Mouse (Mus musculus) neural tube, embryonic 15.5 days (tissue): Measurements from ENCODE around the gene Phactr3. TPM values are rescaled to one million over a fixed set of nuclear protein-coding genes. Genes with fewer than 3 reads are reported as not detected.

Experiments
- ATAC-seq: fragments of 200-750 bp; cut with Nextera tagmentation; 2 replicates; pipeline ENCODE4 v1.8.0; 2017; ENCODE audit warnings: mild to moderate bottlenecking, moderate TSS enrichment, moderate library complexity; ENCODE audit not compliant: low FRiP score
- H3K27ac ChIP-seq: fragments of 300-500 bp; sonication (generic); replicated peaks from 2 replicates; pipeline ENCODE4 v1.5.1; 2015; ENCODE audit warnings: mild to moderate bottlenecking, inconsistent platforms
- H3K27me3 ChIP-seq: fragments of 300-500 bp; sonication (generic); replicated peaks from 2 replicates; pipeline ENCODE4 v1.6.1; 2015; ENCODE audit warnings: inconsistent platforms
- H3K36me3 ChIP-seq: fragments of 300-500 bp; sonication (generic); 2 replicates; pipeline ENCODE4 v1.6.1; 2015; ENCODE audit warnings: inconsistent platforms
- H3K4me1 ChIP-seq: fragments of 300-500 bp; sonication (generic); 2 replicates; pipeline ENCODE4 v1.6.1; 2015; ENCODE audit warnings: inconsistent platforms
- H3K4me2 ChIP-seq: fragments of 300-500 bp; sonication (generic); 2 replicates; pipeline ENCODE4 v1.6.1; 2015; ENCODE audit warnings: inconsistent platforms, mild to moderate bottlenecking, moderate library complexity
- H3K4me3 ChIP-seq: fragments of 300-500 bp; sonication (generic); replicated peaks from 2 replicates; pipeline ENCODE4 v1.5.1; 2015; ENCODE audit warnings: mild to moderate bottlenecking, inconsistent platforms
- H3K9ac ChIP-seq: fragments of 300-500 bp; sonication (generic); replicated peaks from 2 replicates; pipeline ENCODE4 v1.6.1; 2015; ENCODE audit warnings: mild to moderate bottlenecking, inconsistent platforms
- H3K9me3 ChIP-seq: fragments of 300-500 bp; sonication (generic); replicated peaks from 2 replicates; pipeline ENCODE4 v1.6.1; 2016; ENCODE audit warnings: inconsistent platforms
- WGBS: fragments of 180-500 bp; shearing (Covaris S2); methylation state at CpG from one replicate; pipeline ENCODE4 v1.1.7; 2015; ENCODE audit warnings: mixed read lengths; 5-methylcytosine and 5-hydroxymethylcytosine counted together
- polyA plus RNA-seq: library from polyadenylated mRNA; unstranded; fragments of >200 nt; fragmentation: Nextera tagmentation; extraction: Ambion mirVana; gene quantifications from 2 replicates; pipeline ENCODE4 v1.2.1, GENCODE M21; 2015

The Phactr3 gene
- polyA plus RNA-seq, 1 experiment from 2014 or later = 57.2 TPM

DNA sequence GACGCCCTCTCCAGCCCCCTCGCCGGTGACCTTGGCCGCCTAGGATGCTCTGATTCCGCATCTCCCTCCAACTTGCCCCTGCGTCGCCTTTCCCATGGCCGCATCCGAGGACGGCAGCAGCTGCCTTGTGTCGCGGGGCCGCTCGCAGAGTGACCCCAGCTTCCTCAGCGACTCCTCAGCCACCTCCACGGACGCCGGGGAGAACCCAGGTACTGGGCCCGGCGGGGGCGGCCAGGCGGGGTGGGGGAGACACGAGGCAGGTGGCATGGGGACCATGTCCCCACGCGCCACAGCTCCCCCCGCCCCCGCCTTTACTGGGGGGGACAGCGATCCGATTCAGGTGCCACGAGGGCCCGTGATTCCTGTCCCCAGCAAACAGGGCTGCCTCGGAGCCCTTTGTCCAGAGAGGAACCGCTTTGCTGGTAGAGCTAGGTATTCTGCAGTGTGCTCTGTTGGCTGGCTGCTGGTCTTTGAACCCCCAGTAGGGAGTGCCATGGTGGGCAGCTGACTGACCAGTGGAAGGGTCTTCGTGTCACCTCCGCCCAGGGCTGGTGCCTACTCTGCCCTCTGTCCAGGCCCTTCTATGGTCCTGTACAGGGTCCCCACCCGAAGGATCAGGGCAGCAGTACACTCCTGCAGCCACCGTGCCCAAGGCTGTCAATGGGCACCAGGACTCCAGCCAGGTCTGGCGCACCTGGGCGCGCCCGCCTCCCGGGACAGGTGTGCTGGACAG, 23.7 kb downstream of the Phactr3 start:
- peak overlapping the region; percentile 81 for H3K4me2 ChIP-seq
- H3K9ac ChIP-seq = peak overlapping the region; percentile 71
- H3K27ac ChIP-seq = peak overlapping the region; percentile 84
- peaks cover 36% of the 10 kb centered on the region for H3K4me1 ChIP-seq
- H3K4me3 ChIP-seq = peak overlapping the region; percentile 68
- ATAC-seq = peak; percentile 49
- 0 out of 2 replicates have a peak, but pooled peaks cover 4% of the 10 kb centered on the region for H3K36me3 ChIP-seq
- no peaks in the 10 kb centered on the region for H3K27me3 ChIP-seq
- 6% methylated on average over 42 of the region's 42 CpGs for WGBS
- no peaks in the 10 kb centered on the region for H3K9me3 ChIP-seq

DNA sequence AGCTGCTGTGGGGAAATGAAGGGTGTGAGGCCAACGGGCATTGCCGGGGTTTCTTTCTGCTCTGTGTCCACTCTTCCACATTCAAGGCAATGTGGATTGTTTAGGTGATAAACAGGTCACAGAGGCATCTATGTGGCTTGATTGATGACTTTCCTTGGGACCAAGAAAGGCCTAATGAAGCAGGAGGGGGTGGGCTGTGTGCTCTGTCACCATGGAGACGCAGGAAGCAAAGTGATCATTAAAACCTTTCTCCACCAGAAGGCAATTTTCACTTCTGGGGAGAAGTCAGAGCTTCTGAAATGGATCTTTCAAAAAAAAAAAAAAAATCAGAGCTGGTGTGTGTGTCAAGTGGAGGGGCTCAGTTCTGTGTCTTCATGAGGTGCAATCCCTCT, 24.2 kb downstream of the Phactr3 start:
- Histone ChIP-seq H3K27me3 (no peaks in the 10 kb centered on the region), H3K9me3 (no peaks in the 10 kb centered on the region), H3K36me3 (0 out of 2 replicates have a peak, but pooled peaks cover 4% of the 10 kb centered on the region), H3K4me1 (peaks cover 36% of the 10 kb centered on the region), H3K27ac (peak overlapping the region; percentile 84), H3K4me2 (peak overlapping the region; percentile 81), H3K9ac (peak overlapping the region; percentile 71), H3K4me3 (peak overlapping the region; percentile 68)
- ATAC-seq = peak; percentile 22
- WGBS = 7% methylated on average over 3 of the region's 3 CpGs

DNA sequence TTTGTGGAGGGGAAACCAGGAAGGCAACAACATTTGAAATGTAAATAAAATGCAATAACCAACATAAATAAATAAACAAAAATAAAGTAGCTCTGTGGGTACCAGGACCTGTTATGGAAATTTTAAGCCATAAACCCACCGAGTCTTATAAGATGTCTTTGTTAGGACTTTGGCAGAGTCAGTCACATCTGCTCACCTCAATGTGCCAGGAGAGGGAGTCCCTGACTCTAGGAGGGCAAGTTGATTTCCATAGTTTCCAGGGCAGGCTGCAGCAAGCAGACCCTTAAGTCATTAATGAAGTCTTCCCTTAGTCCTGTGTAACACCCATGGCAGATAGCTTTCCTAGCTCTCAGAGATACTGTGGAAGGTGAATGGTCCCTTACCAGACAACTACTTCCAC, 25.1 kb downstream of the Phactr3 start:
- H3K9ac ChIP-seq = peak overlapping the region; percentile 71
- peak overlapping the region; percentile 68 for H3K4me3 ChIP-seq
- H3K4me2 ChIP-seq = peak overlapping the region; percentile 81
- H3K9me3 ChIP-seq = no peaks in the 10 kb centered on the region
- H3K27me3 ChIP-seq = no peaks in the 10 kb centered on the region
- 0 out of 2 replicates have a peak, but pooled peaks cover 4% of the 10 kb centered on the region for H3K36me3 ChIP-seq
- ATAC-seq = no peak
- peaks cover 36% of the 10 kb centered on the region for H3K4me1 ChIP-seq
- H3K27ac ChIP-seq = peak overlapping the region; percentile 84
- 33% methylated on average over 1 of the region's 1 CpGs for whole genome bisulfite sequencing

DNA sequence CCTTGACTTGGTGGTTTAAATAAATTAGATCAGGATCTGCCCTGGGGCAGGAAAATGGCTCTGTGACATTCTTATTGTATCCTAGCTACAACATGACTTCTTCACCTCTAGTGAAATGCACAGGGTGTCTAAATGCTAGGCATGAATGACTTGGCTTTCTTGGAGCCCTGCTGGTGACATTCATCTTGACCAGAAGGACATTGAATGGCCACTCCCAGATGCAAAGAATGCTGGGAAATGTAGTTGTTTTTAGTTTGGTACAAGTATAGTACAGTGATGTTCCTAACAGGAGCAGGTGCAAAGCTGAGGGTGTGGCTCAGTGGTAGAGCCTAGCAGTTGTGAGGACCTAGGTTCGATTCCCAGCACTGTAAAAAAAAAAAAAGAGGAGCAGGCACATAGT, 30.5 kb downstream of the Phactr3 start:
- H3K27me3 ChIP-seq = no peaks in the 10 kb centered on the region
- H3K4me3 ChIP-seq = no peak overlapping the region
- no peaks in the 10 kb centered on the region for H3K9me3 ChIP-seq
- WGBS = 72% methylated on average over 1 of the region's 1 CpGs
- peaks cover 38% of the 10 kb centered on the region for H3K4me1 ChIP-seq
- no peak overlapping the region for H3K27ac ChIP-seq
- no peak overlapping the region for H3K9ac ChIP-seq
- ATAC-seq = no peak
- H3K36me3 ChIP-seq = 0 out of 2 replicates have a peak, but pooled peaks cover 4% of the 10 kb centered on the region
- H3K4me2 ChIP-seq = no peak overlapping the region

DNA sequence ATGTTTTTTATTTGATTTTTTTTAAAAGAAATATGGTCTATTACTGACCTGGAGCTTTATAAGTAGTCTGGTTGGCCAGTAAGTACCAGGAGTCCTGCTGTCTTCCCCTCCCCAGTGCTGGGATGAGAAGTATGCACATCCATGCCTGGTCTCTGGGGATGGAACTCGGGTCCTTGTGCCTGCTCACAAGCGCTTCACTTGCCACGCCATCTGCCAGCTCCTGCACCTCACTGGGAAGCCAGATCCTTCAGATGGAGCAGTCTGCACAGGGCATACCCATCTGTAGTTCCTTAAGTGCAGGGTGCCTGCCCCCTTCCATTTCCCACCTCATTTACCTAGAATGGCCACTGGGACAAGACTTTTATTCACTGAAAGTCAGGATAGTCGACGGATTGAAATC, 31.9 kb downstream of the Phactr3 start:
- Histone ChIP-seq H3K27ac (no peak overlapping the region), H3K4me2 (no peak overlapping the region)
- ATAC-seq = no peak

DNA sequence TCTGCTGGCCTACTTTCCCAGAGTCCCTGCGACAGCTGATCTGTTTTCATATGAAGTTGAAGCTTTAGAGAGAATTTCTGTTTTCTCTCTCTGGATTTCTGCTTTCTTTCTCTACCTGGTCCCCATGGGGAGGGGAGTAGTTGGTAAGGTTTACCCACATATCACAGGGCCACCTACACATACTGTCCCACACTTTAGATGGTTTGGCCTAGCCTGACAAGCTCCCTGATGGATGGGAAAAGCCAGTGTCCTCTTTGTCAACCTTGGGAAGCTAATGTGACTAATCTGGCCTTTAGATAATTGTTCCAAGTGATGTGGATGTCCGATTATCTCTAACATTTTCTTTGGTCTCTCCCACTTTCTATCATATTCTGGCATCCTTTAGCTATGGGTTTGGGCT, 34.8 kb downstream of the Phactr3 start:
- H3K36me3 ChIP-seq = no peaks in the 10 kb centered on the region
- no peaks in the 10 kb centered on the region for H3K9me3 ChIP-seq
- H3K27me3 ChIP-seq = no peaks in the 10 kb centered on the region
- H3K27ac ChIP-seq = peak overlapping the region; percentile 66
- ATAC-seq = no peak
- 90% methylated on average over 2 of the region's 2 CpGs for WGBS
- peaks cover 36% of the 10 kb centered on the region for H3K4me1 ChIP-seq
- H3K4me3 ChIP-seq = no peak overlapping the region
- no peak overlapping the region for H3K4me2 ChIP-seq
- no peak overlapping the region for H3K9ac ChIP-seq

More for the DNA sequence above, 31.9 kb downstream of the Phactr3 start:
- Histone ChIP-seq H3K9me3 (no peaks in the 10 kb centered on the region), H3K4me1 (peaks cover 37% of the 10 kb centered on the region), H3K9ac (no peak overlapping the region), H3K36me3 (0 out of 2 replicates have a peak, but pooled peaks cover 4% of the 10 kb centered on the region), H3K4me3 (no peak overlapping the region), H3K27me3 (no peaks in the 10 kb centered on the region)
- WGBS = 56% methylated on average over 5 of the region's 5 CpGs

DNA sequence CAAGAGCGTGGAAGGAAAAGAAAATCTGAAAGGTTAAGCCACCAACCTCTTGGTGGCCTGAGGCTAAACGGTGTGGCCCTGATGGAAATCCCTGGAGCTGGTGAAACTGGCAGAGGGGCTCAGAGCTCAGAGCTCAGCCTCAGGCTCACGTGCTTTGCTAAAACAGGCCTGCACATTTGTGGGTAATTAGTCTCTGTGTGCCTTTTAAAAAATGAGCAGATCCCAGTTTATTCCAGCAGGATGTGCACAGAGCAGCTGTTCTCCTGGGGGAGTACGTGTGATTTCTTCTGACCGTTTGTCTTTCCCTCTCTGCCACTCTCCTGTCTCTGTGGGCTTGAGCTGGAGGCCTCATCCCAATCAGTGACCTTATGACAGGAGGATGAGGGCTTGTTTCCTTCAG, 35.4 kb downstream of the Phactr3 start:
- Histone ChIP-seq H3K9me3 (no peaks in the 10 kb centered on the region), H3K4me2 (0 out of 2 replicates have a peak overlapping the region, but pooled peaks have one; percentile 7), H3K4me1 (peaks cover 41% of the 10 kb centered on the region), H3K9ac (0 out of 2 replicates have a peak overlapping the region, but pooled peaks have one; percentile 4), H3K4me3 (no peak overlapping the region), H3K36me3 (no peaks in the 10 kb centered on the region), H3K27me3 (no peaks in the 10 kb centered on the region), H3K27ac (peak overlapping the region; percentile 66)
- WGBS = 40% methylated on average over 5 of the region's 5 CpGs
- ATAC-seq = peak; percentile 23

DNA sequence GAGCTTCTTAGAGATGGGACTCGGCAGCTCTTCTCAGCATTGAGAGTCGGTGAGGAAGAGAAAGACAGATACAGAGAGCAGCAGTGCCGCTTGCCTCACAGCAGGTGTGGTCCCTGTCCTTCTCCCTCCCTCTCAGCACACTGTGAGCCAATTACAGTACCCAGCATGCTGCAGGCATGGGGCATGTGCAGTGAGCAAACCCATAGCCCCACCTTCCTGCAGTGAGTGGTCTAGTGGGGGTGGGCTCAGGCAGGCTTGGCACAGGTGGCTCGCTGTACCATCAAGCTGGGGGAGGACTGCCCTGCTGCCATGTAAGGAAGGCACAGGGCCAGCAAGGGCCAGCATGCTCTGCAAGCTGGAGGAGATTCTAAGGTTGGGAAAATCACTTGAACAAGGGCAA, 35.8 kb downstream of the Phactr3 start:
- peak; percentile 79 for ATAC-seq
- H3K27me3 ChIP-seq = no peaks in the 10 kb centered on the region
- 0 out of 2 replicates have a peak overlapping the region, but pooled peaks have one; percentile 7 for H3K4me2 ChIP-seq
- H3K9me3 ChIP-seq = no peaks in the 10 kb centered on the region
- peak overlapping the region; percentile 66 for H3K27ac ChIP-seq
- no peak overlapping the region for H3K4me3 ChIP-seq
- peaks cover 43% of the 10 kb centered on the region for H3K4me1 ChIP-seq
- 0 out of 2 replicates have a peak overlapping the region, but pooled peaks have one; percentile 4 for H3K9ac ChIP-seq
- WGBS = 39% methylated on average over 4 of the region's 4 CpGs
- H3K36me3 ChIP-seq = no peaks in the 10 kb centered on the region

DNA sequence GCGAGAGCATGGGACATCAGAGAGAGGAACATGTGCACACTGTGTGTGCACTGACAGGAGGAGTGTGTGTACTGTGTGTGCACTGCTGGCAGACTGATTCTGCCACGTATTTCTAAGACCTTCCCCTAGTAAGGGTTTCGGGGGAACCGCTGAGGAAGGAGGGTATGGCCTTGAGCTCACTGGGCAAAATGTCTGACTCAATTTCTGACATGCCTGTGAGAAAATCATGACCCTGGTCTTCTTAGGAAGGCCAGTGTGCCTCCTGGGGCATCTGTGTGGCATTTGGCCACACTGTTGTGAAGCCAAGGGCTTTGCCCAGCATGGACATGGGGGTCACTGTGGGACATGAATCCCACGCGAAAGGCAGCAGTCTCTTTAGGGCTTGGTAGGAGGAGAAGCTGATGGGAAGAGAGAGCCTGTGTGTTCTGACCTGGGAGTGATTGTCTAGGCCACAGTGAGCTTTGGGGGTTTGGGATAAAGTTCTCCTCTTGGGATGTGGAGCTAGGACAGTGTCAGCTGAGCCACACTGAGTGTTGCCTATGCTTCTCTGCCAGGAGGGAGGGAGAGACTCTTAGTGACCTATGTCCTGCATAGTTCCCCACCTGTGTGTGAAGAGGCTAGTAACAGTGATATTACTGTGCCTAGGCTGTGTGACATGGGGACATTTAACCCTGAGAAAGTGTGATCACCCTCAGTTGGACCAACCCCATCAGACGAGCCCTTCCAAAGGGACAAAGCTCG, 36.6 kb downstream of the Phactr3 start:
- WGBS = 81% methylated on average over 8 of the region's 8 CpGs
- Histone ChIP-seq H3K4me3 (no peak overlapping the region), H3K9me3 (no peaks in the 10 kb centered on the region), H3K4me1 (peaks cover 43% of the 10 kb centered on the region), H3K36me3 (no peaks in the 10 kb centered on the region), H3K27me3 (no peaks in the 10 kb centered on the region), H3K27ac (peak overlapping the region; percentile 66; the same call in 1 of the 2 replicates), H3K9ac (no peak overlapping the region), H3K4me2 (no peak overlapping the region)
- no peak for ATAC-seq

DNA sequence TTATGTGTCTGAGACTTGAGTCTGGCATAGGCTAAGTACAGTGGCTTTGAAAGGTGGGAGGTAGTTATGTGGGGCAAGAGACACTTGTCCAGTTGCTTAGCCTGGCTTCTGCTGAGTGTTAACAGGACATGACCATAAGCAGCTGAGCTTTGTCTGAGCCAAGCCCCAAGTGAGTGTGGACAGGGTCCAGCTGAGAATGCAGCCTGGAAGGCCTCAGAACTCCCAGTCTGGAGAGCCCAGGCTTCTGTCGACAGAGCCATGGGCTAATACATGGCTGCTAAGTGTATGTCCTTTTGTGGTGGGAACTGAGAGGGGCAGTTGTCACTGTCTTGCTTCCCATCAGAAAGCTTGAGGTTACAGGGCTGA, 37.1 kb downstream of the Phactr3 start:
- no peak overlapping the region for H3K4me2 ChIP-seq
- H3K36me3 ChIP-seq = no peaks in the 10 kb centered on the region
- H3K4me1 ChIP-seq = peaks cover 41% of the 10 kb centered on the region
- H3K9me3 ChIP-seq = no peaks in the 10 kb centered on the region
- no peak overlapping the region for H3K9ac ChIP-seq
- ATAC-seq = no peak
- H3K27ac ChIP-seq = no peak overlapping the region
- H3K27me3 ChIP-seq = no peaks in the 10 kb centered on the region
- H3K4me3 ChIP-seq = no peak overlapping the region
- WGBS = 61% methylated on average over 1 of the region's 1 CpGs

DNA sequence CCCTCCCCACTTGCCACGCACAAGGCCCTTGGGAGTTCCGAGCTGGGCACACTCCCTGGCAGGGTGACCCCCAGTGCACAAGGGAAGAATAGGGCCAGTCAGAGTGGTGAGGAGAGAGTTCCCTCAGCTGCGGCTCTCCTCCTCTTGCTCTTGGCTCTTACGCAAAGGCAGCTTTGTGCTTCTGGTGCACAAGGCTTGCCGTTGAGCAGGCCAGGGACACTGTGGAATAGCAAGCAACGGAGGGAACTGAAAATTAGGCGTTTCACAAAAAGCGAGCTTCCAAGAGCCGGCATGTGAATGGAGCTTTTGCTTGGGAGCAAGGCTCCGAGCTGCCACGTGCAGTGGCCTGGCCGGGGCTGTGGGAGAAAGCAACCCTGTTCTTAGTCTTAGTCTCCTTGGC, 40.2 kb downstream of the Phactr3 start:
- H3K4me2 ChIP-seq = no peak overlapping the region
- H3K27ac ChIP-seq = peak overlapping the region; percentile 56
- no peak overlapping the region for H3K4me3 ChIP-seq
- H3K9me3 ChIP-seq = no peaks in the 10 kb centered on the region
- ATAC-seq = no peak
- 82% methylated on average over 12 of the region's 12 CpGs for WGBS
- no peak overlapping the region for H3K9ac ChIP-seq
- peaks cover 26% of the 10 kb centered on the region for H3K4me1 ChIP-seq
- no peaks in the 10 kb centered on the region for H3K36me3 ChIP-seq
- no peaks in the 10 kb centered on the region for H3K27me3 ChIP-seq

DNA sequence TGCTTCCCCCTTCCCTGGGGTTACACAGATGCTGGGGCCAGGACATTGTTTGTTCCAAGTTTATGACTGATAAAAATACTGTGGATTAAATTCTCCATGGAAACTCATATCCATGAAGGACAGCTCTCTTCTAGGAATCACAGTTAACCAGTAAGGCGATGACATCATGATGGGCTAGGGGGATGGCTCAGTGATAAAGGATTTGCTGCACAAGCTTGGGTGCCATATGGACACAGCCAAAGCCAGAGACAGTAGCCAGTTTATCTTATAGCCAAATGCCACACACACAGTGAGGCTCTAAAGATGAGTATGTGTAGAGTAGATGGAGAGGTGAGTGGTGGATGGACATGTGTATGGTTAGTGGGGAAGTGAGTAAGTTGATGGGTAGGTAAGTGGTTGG, 45.2 kb downstream of the Phactr3 start:
- ATAC-seq = no peak
- Histone ChIP-seq H3K27me3 (no peaks in the 10 kb centered on the region), H3K9me3 (no peaks in the 10 kb centered on the region), H3K4me1 (peaks cover 4% of the 10 kb centered on the region), H3K27ac (no peak overlapping the region), H3K4me3 (no peak overlapping the region), H3K36me3 (no peaks in the 10 kb centered on the region), H3K9ac (no peak overlapping the region), H3K4me2 (no peak overlapping the region)
- 98% methylated on average over 1 of the region's 1 CpGs for WGBS
